Mouse (Mus musculus) cerebellum, adult 2 months (tissue): Measurements from ENCODE around the gene Ano2.

Source experiments
- CTCF ChIP-seq: fragments of 200-500 bp; IDR thresholded peaks from 2 replicates; pipeline ENCODE4 v1.5.1; 2011; ENCODE audit warnings: low read depth, mild to moderate bottlenecking, control low read depth, low read length, moderate library complexity, borderline replicate concordance; ENCODE audit not compliant: insufficient read depth
- POLR2A ChIP-seq: fragments of 200-500 bp; IDR thresholded peaks from 2 replicates; pipeline ENCODE4 v1.6.1; 2011; ENCODE audit warnings: low read length, control low read depth, borderline replicate concordance; ENCODE audit not compliant: insufficient read depth

GRCm38 (mm10) chr6:125975788-125976465 is 285.7 kb downstream of the Ano2 start:
- TF ChIP-seq CTCF, result no peak
- TF ChIP-seq POLR2A, result no peak
